Mouse (Mus musculus): ENCODE measurements around the gene Nr2f2.

Gene Nr2f2

DNA sequence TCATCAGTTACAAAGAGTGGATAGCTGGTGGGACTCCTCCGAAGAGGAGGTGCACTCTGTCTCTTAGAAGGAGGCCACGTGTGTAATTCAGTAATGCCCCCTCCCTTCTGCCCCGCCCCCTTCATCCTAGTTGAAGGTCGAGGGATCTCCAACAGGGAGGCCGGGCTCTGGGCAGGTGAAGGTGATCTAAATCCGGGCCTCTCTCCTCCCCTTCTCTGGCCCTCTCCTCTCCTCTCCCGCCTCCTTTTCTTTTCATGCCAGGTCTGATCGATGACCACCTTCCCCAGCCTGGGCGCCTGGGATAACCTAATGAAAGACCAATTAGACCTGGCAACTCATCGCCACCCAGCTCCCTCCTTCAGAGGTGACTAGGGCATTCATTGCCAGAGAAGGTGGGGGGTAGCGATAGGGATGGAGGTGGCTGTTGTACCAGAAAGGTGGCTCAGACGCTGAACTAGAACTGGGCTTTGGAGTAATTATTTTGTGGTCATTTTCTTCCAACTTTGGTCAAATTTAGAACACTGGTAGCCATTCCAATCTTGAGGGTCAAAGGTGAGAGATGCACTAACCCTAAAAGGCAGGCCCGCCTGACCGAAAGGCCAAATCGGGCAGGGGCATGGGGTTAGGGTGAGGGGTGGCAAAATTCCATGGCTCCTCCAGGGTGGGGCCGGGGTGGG is 1.2 kb upstream of the Nr2f2 start:
- peak; percentile 41 to 74 for DNase-seq (ENCODE audit: inconsistent age in 2 of 2, low spot score in 1 of 2)

DNA sequence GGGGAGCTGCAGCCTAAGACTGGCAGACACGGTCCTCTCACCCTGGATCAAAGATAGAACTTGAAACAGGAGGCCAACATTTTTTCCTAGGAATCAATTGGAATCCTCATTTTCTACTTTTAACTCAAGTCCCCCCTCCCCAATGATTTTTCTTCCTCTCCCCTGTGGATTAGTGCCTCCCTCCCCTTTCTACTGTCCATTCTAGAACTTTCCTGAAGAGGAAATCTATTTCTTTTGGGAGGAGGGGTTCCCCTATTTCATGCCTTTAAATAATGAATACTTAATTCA is 217 bp upstream of the Nr2f2 start:
- DNase-seq (ENCODE audit: inconsistent age in 2 of 2, low spot score in 1 of 2) = peak in 1 of 2 experiments; percentile 64

DNA sequence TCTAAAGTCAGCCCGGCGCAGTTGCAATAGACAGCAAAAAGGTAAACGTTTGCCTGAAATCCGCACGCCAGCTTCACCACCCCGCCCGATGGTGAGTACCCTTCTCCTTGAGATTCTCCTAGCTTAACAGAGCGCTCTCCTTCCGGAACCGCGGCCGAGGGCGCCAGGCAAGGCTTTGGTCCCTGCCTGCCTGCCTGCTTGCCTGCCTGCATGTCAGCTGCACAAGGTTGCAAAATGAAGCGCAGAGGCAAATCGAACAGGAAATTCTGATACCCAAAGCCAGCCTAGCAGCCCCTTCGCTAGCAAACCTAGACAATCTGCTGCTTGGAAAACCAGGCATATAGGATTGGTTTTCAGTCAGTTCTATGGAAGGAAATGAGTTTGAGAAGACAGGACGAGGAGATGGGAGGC is 1.1 kb downstream of the Nr2f2 start:
- peak; percentile 83 to 95 for DNase-seq (ENCODE audit: inconsistent age in 2 of 2, low spot score in 1 of 2)

GRCm38 (mm10) chr7:70364798-70365197 is 1.7 kb downstream of the Nr2f2 start:
- peak; percentile 60 to 91 for DNase-seq (ENCODE audit: inconsistent age in 2 of 2, low spot score in 1 of 2)

DNA sequence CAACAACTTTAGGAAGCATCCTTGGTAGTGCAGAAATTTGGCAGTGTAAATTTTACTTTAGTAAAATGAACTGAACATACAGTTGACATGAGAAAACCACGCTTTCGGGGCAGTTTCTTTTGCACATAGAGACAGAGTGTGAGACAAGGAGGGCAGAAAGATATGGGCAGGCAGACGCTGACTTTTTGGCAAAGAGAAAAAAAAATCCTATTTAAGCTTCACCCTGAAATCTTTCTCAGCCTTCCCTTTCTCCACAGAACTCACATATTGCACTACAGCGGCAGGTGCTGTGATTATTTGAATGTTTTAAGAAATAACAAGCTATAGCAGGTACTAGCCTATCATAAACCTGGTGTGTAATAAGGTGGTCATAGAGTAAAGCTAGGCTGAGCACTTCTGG is 3.2 kb downstream of the Nr2f2 start:
- peak in 1 of 2 experiments; percentile 68 for DNase-seq (ENCODE audit: inconsistent age in 2 of 2, low spot score in 1 of 2)

- DNase-seq (ENCODE audit: inconsistent age in 2 of 2, low spot score in 1 of 2) = peak; percentile 34 to 83
Observed at GRCm38 (mm10) chr7:70362526-70363170, 3.9 kb downstream of the Nr2f2 start.

DNA sequence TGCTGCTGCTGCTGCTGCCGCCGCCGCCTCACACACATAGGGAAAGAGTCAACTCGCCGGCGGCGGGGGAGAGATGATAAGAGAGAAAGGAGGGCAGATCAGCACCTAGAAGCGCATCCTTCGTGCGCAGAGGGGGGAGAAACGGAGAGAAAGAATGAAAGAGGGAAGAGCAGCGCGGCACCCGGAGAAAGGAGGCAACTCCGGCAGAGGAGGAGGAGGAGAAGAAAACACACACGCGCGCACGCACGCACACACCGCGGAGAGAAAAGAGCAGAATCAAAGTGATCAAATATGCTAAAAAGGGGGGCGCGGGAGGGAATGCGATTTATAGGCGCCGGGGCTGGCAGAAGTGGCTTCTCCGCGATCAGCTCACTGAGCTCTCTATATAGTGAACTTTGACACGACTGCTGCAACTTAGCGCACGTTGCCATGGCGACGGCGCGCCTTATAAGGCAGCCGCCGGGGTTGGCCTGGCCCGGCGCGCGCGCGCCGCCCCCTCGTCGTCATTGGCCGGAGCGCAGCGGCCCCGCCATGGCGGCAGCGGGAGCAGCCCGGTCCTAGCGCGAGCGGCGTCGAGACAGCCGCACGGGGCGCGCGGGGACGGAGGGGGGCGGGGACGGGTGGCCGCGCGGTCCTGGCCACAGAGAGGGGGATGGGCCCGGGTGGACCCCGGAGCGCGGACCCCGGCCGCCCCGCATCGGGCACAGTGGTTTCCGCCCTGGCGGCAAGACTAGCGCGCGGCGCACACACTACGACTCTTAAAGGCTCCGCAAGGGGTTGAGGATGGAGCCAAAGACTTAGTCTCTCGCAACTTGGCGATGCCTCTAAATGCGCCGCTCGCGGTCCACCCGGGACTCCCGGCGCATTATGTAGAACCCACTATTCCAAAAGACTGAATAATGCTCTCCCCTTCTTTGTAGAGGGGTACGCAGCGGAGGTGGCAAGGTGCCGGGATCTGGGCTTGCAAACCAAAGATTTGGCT is 4.9 kb downstream of the Nr2f2 start:
- peak; percentile 96 to 98 for DNase-seq (ENCODE audit: inconsistent age in 2 of 2, low spot score in 1 of 2)

- peak in 1 of 2 experiments; percentile 80 for DNase-seq (ENCODE audit: inconsistent age in 2 of 2, low spot score in 1 of 2)
Observed at GRCm38 (mm10) chr7:70360611-70361382, 5.7 kb downstream of the Nr2f2 start.

DNA sequence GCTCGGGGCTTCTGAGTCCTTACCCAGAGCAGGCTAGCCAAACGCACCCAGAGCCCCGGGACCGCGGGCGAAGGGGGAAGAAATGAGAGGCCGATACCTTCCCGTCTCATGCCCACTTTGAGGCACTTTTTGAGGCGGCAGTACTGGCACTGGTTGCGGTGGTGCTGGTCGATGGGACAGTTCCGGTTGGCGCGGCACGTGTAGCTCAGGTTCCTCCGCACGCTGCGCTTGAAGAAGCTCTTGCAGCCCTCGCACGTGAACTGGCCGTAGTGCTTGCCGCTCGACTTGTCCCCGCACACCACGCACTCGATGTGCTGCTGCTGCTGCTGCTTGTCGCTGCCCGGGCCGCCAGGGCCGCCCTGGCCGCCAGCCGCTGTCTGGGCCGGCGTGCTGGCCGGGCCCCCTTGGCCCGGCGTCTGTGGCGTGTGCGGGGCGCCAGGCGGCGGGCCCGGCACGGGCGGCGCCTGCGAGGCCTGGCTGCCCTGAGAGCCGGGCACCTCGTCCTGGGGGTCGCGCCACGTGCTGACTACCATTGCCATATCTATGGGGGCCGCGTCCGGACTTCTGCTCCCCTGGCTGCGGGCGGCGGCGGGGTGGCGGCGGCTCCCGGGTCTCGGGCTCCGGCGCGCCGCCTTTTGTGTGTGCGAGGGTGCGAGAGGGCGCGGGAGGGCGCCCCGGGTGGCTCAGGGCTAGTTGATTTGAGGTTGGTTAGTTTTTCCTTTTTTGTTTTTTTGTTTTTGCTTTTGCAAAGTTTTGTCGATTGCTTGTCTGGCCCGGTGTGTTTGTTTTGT is 6.5 kb downstream of the Nr2f2 start:
- peak; percentile 56 to 85 for DNase-seq (ENCODE audit: inconsistent age in 2 of 2, low spot score in 1 of 2)

- DNase-seq (ENCODE audit: inconsistent age in 2 of 2, low spot score in 1 of 2) = peak; percentile 59 to 90
Observed at GRCm38 (mm10) chr7:70358848-70359591, 7.5 kb downstream of the Nr2f2 start.

DNA sequence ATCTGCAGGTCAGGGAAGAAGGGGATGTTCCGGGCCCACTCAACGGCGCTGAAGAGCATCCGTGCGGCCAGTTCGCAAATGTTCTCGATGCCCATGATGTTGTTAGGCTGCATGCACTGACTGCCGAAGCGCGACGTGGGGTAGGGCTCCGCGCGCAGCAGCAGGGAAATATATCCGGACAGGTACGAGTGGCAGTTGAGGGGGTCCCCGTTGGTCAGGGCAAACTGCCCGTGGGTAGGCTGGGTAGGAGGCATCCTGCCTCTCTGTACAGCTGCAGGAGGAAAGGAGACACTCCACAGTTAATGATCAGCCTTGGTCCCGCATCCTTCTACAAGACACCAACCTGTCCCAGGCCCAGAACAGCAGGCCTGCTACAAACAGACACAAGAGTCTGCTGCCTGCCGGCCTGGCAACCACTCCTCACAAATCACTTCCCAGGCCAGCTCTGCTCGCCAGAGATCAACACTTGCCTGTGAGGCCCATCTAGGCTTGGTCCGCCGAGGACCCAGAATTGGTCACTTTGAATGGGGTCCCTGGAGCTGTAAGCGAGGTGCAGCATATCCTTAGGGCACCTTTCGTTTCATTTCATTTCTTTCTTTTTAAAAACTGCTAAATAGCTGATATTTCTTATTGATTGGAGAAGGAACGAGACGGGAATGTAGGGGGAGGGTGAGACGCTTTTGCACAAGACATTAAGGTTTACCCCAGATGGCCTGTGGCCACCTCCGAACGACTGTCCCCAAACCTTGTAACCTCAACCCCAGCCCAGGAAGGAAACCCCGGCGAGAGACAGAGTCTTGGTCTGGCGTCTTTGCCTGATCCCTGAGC is 8.3 kb downstream of the Nr2f2 start:
- peak; percentile 58 to 90 for DNase-seq (ENCODE audit: inconsistent age in 2 of 2, low spot score in 1 of 2)

DNA sequence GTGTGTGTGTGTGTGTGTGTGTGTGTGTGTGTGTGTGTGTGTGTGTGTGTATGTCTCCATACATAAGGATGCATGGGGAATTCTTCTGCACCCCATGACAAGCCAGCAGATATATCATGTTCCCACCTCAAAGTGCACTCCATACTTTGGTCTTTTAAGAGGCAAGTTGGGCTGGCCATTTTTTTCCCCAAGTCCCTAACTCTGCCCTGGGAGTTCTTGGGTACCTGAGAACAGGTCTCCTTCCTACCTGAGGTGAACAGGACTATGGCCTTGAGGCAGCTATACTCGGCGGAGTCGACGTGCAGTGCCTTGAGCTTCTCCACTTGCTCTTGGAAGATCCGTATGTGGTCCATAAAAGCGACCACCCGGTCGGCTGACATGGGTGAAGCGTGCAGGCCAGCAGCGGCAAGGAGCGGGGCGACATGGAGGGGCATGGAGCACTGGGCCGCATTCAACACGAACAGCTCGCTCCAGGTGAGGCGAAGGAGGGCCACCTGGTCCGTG is 9.0 kb downstream of the Nr2f2 start:
- DNase-seq (ENCODE audit: inconsistent age in 2 of 2, low spot score in 1 of 2) = peak in 1 of 2 experiments; percentile 78

DNA sequence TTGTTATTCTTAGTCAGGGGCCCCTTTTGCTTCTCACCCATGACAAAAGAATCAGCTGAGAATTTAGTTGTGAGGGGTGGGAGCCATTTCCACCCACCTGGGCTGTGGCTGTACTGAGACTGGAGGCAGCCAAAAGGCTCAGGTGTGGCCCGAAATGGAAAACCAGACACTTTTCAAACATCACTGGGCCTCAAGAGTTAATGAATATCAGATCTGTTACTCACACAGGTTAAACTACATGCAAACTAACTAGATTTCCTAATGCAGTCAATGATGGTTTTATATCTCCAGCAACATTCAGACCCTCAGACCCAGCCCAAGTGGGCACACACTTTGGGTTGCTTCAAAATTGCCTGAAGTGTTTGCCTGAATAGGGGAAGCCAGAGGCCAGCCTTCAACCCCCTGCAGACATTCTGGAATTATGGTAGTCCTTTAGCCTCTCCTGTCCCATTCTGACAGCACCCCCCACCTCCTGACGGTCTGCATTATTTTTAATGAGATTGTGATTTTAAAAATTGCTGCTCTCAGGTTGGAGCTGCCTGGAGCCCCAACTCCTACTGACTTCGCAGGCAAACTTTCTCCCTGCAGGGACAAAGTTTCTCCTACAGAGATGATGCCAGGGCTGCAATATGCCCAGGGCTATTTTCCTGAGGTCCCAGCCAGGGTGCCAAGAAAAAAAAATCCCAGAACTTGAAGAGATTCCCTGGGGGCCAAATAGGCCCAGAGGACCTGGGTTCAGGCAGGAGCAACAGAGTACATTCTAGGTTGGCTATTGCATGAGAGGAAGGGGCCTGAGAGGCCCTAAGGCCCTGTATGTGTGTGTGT is 9.6 kb downstream of the Nr2f2 start:
- DNase-seq (ENCODE audit: inconsistent age in 2 of 2, low spot score in 1 of 2) = peak in 1 of 2 experiments; percentile 85

DNA sequence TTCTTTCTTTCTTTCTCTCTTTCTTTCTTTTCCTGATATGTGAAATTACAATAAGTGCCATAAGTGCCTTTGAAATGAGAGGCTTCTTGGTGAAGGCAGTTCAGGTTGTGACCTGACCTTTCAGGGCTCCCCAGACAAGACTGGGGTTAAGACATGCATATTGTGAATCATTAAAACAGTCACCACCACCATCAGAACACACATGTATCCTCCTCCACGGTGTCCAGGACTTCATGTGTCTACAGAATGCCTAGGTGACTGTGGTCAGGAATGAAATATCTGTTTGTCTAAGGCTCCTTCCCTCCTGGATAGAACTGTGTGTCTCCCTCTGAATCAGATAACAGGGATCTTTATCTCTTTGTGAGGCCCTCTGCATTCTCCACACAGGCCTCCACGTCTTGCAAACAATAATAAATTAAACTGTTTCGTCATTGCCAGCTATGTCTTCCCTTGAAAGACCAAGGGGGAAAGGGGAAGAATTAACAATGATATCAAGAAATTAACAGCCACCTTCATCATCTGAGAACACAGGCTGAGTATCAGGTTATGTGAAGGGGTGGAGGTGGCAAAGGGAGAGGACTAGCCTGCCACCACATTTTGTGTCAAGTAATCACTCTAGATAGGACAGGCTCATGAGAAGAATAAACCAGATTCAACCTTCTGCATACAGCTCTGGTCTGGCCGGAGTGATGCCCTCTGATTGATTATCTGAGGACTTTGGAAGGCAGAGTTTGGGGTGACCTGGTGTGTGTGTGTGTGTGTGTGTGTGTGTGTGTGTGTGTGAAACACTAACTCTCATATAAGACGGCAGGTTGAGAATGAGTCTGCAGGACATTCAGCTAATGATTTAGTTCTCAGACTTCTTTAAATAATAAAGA is 10.6 kb downstream of the Nr2f2 start:
- peak; percentile 62 to 89 for DNase-seq (ENCODE audit: inconsistent age in 2 of 2, low spot score in 1 of 2)

GRCm38 (mm10) chr7:70355357-70355620 is 11.2 kb downstream of the Nr2f2 start:
- DNase-seq (ENCODE audit: inconsistent age in 2 of 2, low spot score in 1 of 2) = no peak

- peak in 1 of 2 experiments; percentile 88 for DNase-seq (ENCODE audit: inconsistent age in 2 of 2, low spot score in 1 of 2)
Observed at GRCm38 (mm10) chr7:70354606-70355356, 11.8 kb downstream of the Nr2f2 start.
